Mouse (Mus musculus): ENCODE results near the gene Egr2. TPM values are rescaled to one million over a fixed set of nuclear protein-coding genes. Genes with fewer than 3 reads are reported as not detected.

Egr2 gene
- polyA plus RNA-seq, 1 experiment: 4.2 TPM

GRCm38 (mm10) chr10:67564509-67564908 lies 29.2 kb downstream of the Egr2 start:
- TF ChIP-seq USF1 (IDR thresholded peaks at IDR 0.05; ENCODE audit: low read depth) (no peak), MAX (IDR thresholded peaks at IDR 0.05) (no peak), FOSL1 (IDR thresholded peaks at IDR 0.05; ENCODE audit: insufficient read depth, low read length, poor library complexity, severe bottlenecking) (no peak), MYOG (IDR thresholded peaks at IDR 0.05; ENCODE audit: control insufficient read depth, extremely low read depth, insufficient read length) (no peak), MYOD1 (IDR thresholded peaks at IDR 0.05; ENCODE audit: control insufficient read depth, insufficient read length, low read depth) (no peak), CTCF (IDR thresholded peaks at IDR 0.05; ENCODE audit: control insufficient read depth, insufficient read depth, insufficient read length) (no peak), CEBPB (IDR thresholded peaks at IDR 0.05; ENCODE audit: low read depth) (no peak)
- no peak overlapping the region for H3ac ChIP-seq (ENCODE audit: control insufficient read depth, insufficient read length, low read depth)
- H3K36me3 ChIP-seq (ENCODE audit: control insufficient read depth, insufficient read depth): no peaks in the 10 kb centered on the region
- no peaks in the 10 kb centered on the region for H3K27me3 ChIP-seq (ENCODE audit: control insufficient read depth, insufficient read depth, insufficient read length)
- H3K79me2 ChIP-seq (ENCODE audit: control insufficient read depth, insufficient read depth): no peaks in the 10 kb centered on the region
- H3K4me3 ChIP-seq (ENCODE audit: insufficient read depth, poor library complexity, severe bottlenecking): no peak overlapping the region
- no peaks in the 10 kb centered on the region for H3K79me3 ChIP-seq (ENCODE audit: low read depth)

GRCm38 (mm10) chr10:67566104-67566503 lies 30.8 kb downstream of the Egr2 start:
- H3K4me3 ChIP-seq (ENCODE audit: insufficient read depth, poor library complexity, severe bottlenecking): no peak overlapping the region
- no peaks in the 10 kb centered on the region for H3K79me2 ChIP-seq (ENCODE audit: control insufficient read depth, insufficient read depth)
- no peaks in the 10 kb centered on the region for H3K36me3 ChIP-seq (ENCODE audit: control insufficient read depth, insufficient read depth)
- H3K27me3 ChIP-seq (ENCODE audit: control insufficient read depth, insufficient read depth, insufficient read length): no peaks in the 10 kb centered on the region
- H3K79me3 ChIP-seq (ENCODE audit: low read depth): no peaks in the 10 kb centered on the region
- no peak overlapping the region for H3ac ChIP-seq (ENCODE audit: control insufficient read depth, insufficient read length, low read depth)
- TF ChIP-seq MYOD1 (IDR thresholded peaks at IDR 0.05; ENCODE audit: control insufficient read depth, insufficient read length, low read depth) (no peak), CEBPB (IDR thresholded peaks at IDR 0.05; ENCODE audit: low read depth) (no peak), FOSL1 (IDR thresholded peaks at IDR 0.05; ENCODE audit: insufficient read depth, low read length, poor library complexity, severe bottlenecking) (no peak)

- TF ChIP-seq CEBPB (IDR thresholded peaks at IDR 0.05; ENCODE audit: low read depth): no peak
- no peak for TF ChIP-seq MAX (IDR thresholded peaks at IDR 0.05)
- TF ChIP-seq MYOG (IDR thresholded peaks at IDR 0.05; ENCODE audit: control insufficient read depth, extremely low read depth, insufficient read length): no peak
- TF ChIP-seq MYOD1 (IDR thresholded peaks at IDR 0.05; ENCODE audit: control insufficient read depth, insufficient read length, low read depth): no peak
- no peak for TF ChIP-seq USF1 (IDR thresholded peaks at IDR 0.05; ENCODE audit: low read depth)
- TF ChIP-seq CTCF (IDR thresholded peaks at IDR 0.05; ENCODE audit: control insufficient read depth, insufficient read depth, insufficient read length): no peak
- TF ChIP-seq FOSL1 (IDR thresholded peaks at IDR 0.05; ENCODE audit: insufficient read depth, low read length, poor library complexity, severe bottlenecking): no peak
- no peaks in the 10 kb centered on the region for H3K79me2 ChIP-seq (ENCODE audit: control insufficient read depth, insufficient read depth)
- H3K36me3 ChIP-seq (ENCODE audit: control insufficient read depth, insufficient read depth): no peaks in the 10 kb centered on the region
- no peaks in the 10 kb centered on the region for H3K27me3 ChIP-seq (ENCODE audit: control insufficient read depth, insufficient read depth, insufficient read length)
- no peak overlapping the region for H3ac ChIP-seq (ENCODE audit: control insufficient read depth, insufficient read length, low read depth)
- H3K4me3 ChIP-seq (ENCODE audit: insufficient read depth, poor library complexity, severe bottlenecking): no peak overlapping the region
- H3K79me3 ChIP-seq (ENCODE audit: low read depth): no peaks in the 10 kb centered on the region
Measured at GRCm38 (mm10) chr10:67569539-67569938, 34.3 kb downstream of the Egr2 start.

GRCm38 (mm10) chr10:67571443-67571842 lies 36.2 kb downstream of the Egr2 start:
- no peaks in the 10 kb centered on the region for H3K36me3 ChIP-seq (ENCODE audit: control insufficient read depth, insufficient read depth)
- H3K79me2 ChIP-seq (ENCODE audit: control insufficient read depth, insufficient read depth): no peaks in the 10 kb centered on the region
- H3K4me3 ChIP-seq (ENCODE audit: insufficient read depth, poor library complexity, severe bottlenecking): no peak overlapping the region
- no peaks in the 10 kb centered on the region for H3K79me3 ChIP-seq (ENCODE audit: low read depth)
- no peaks in the 10 kb centered on the region for H3K27me3 ChIP-seq (ENCODE audit: control insufficient read depth, insufficient read depth, insufficient read length)
- H3ac ChIP-seq (ENCODE audit: control insufficient read depth, insufficient read length, low read depth): no peak overlapping the region
- no peak for TF ChIP-seq FOSL1 (IDR thresholded peaks at IDR 0.05; ENCODE audit: insufficient read depth, low read length, poor library complexity, severe bottlenecking)
- no peak for TF ChIP-seq MAX (IDR thresholded peaks at IDR 0.05)
- TF ChIP-seq USF1 (IDR thresholded peaks at IDR 0.05; ENCODE audit: low read depth): no peak
- no peak for TF ChIP-seq CEBPB (IDR thresholded peaks at IDR 0.05; ENCODE audit: low read depth)
- TF ChIP-seq MYOG (IDR thresholded peaks at IDR 0.05; ENCODE audit: control insufficient read depth, extremely low read depth, insufficient read length): no peak
- no peak for TF ChIP-seq MYOD1 (IDR thresholded peaks at IDR 0.05; ENCODE audit: control insufficient read depth, insufficient read length, low read depth)

- no peaks in the 10 kb centered on the region for H3K79me2 ChIP-seq (ENCODE audit: control insufficient read depth, insufficient read depth)
- no peak overlapping the region for H3ac ChIP-seq (ENCODE audit: control insufficient read depth, insufficient read length, low read depth)
- no peaks in the 10 kb centered on the region for H3K79me3 ChIP-seq (ENCODE audit: low read depth)
- no peaks in the 10 kb centered on the region for H3K27me3 ChIP-seq (ENCODE audit: control insufficient read depth, insufficient read depth, insufficient read length)
- no peaks in the 10 kb centered on the region for H3K36me3 ChIP-seq (ENCODE audit: control insufficient read depth, insufficient read depth)
- H3K4me3 ChIP-seq (ENCODE audit: insufficient read depth, poor library complexity, severe bottlenecking): no peak overlapping the region
- TF ChIP-seq CTCF (IDR thresholded peaks at IDR 0.05; ENCODE audit: control insufficient read depth, insufficient read depth, insufficient read length) (no peak), MAX (IDR thresholded peaks at IDR 0.05) (no peak), CEBPB (IDR thresholded peaks at IDR 0.05; ENCODE audit: low read depth) (no peak), FOSL1 (IDR thresholded peaks at IDR 0.05; ENCODE audit: insufficient read depth, low read length, poor library complexity, severe bottlenecking) (no peak), USF1 (IDR thresholded peaks at IDR 0.05; ENCODE audit: low read depth) (no peak), MYOD1 (IDR thresholded peaks at IDR 0.05; ENCODE audit: control insufficient read depth, insufficient read length, low read depth) (no peak), MYOG (IDR thresholded peaks at IDR 0.05; ENCODE audit: control insufficient read depth, extremely low read depth, insufficient read length) (no peak)
Measured at GRCm38 (mm10) chr10:67573310-67573709, 38.0 kb downstream of the Egr2 start.

GRCm38 (mm10) chr10:67579830-67580229 lies 44.6 kb downstream of the Egr2 start:
- H3K79me3 ChIP-seq (ENCODE audit: low read depth): no peaks in the 10 kb centered on the region
- H3K36me3 ChIP-seq (ENCODE audit: control insufficient read depth, insufficient read depth): no peaks in the 10 kb centered on the region
- TF ChIP-seq MAX (IDR thresholded peaks at IDR 0.05): no peak
- TF ChIP-seq MYOD1 (IDR thresholded peaks at IDR 0.05; ENCODE audit: control insufficient read depth, insufficient read length, low read depth): no peak
- no peak for TF ChIP-seq CEBPB (IDR thresholded peaks at IDR 0.05; ENCODE audit: low read depth)
- TF ChIP-seq USF1 (IDR thresholded peaks at IDR 0.05; ENCODE audit: low read depth): no peak
- TF ChIP-seq CTCF (IDR thresholded peaks at IDR 0.05; ENCODE audit: control insufficient read depth, insufficient read depth, insufficient read length): no peak
- no peak for TF ChIP-seq FOSL1 (IDR thresholded peaks at IDR 0.05; ENCODE audit: insufficient read depth, low read length, poor library complexity, severe bottlenecking)
- TF ChIP-seq MYOG (IDR thresholded peaks at IDR 0.05; ENCODE audit: control insufficient read depth, extremely low read depth, insufficient read length): no peak
- H3K79me2 ChIP-seq (ENCODE audit: control insufficient read depth, insufficient read depth): no peaks in the 10 kb centered on the region
- no peak overlapping the region for H3ac ChIP-seq (ENCODE audit: control insufficient read depth, insufficient read length, low read depth)
- no peaks in the 10 kb centered on the region for H3K27me3 ChIP-seq (ENCODE audit: control insufficient read depth, insufficient read depth, insufficient read length)
- no peak overlapping the region for H3K4me3 ChIP-seq (ENCODE audit: insufficient read depth, poor library complexity, severe bottlenecking)
